Mouse (Mus musculus) bone marrow, adult 2 months (tissue): Measurements from ENCODE around the gene Gal.

Source experiments
- CTCF ChIP-seq: fragments of 200-500 bp; IDR thresholded peaks from 2 replicates; pipeline ENCODE4 v1.5.1; 2011; ENCODE audit warnings: low read length, control low read depth; ENCODE audit not compliant: control insufficient read depth, insufficient read depth
- POLR2A ChIP-seq: fragments of 200-500 bp; IDR thresholded peaks from 2 replicates; pipeline ENCODE4 v1.6.1; 2011; ENCODE audit warnings: low read depth, mild to moderate bottlenecking, control low read depth, low read length, borderline replicate concordance; ENCODE audit not compliant: control insufficient read depth

GRCm38 (mm10) chr19:3459986-3460385 is 45.6 kb upstream of the Gal start:
- TF ChIP-seq CTCF (no peak), POLR2A (no peak)
